Mouse (Mus musculus): Measurements from ENCODE around the gene Nlrc5.
"Not testable (repeated sequence)": the region's sequence is repeated elsewhere in the genome, so short reads cannot be mapped to it uniquely, and the experiment has no call there.

Gene Nlrc5

GRCm38 (mm10) chr8:94433981-94434466, at the start of gene Nlrc5:
Gene Nlrc5, plus strand, starts transcription at chr8:94434356.
- DNase-seq = peak; percentile 65

GRCm38 (mm10) chr8:94385506-94386213, 48.5 kb upstream of the Nlrc5 start:
- DNase-seq = no peak

- DNase-seq = peak; percentile 98
Measured at GRCm38 (mm10) chr8:94386214-94387026, 47.7 kb upstream of the Nlrc5 start, which contains the start of gene Herpud1. Gene Herpud1, plus strand, starts transcription at chr8:94386438.

GRCm38 (mm10) chr8:94387027-94387684, 47.0 kb upstream of the Nlrc5 start:
- peak; percentile 93 for DNase-seq

- no peak for DNase-seq
Measured at GRCm38 (mm10) chr8:94387785-94388184, 46.4 kb upstream of the Nlrc5 start.

GRCm38 (mm10) chr8:94389531-94389930, 44.6 kb upstream of the Nlrc5 start:
- no peak for DNase-seq

GRCm38 (mm10) chr8:94390429-94390828, 43.7 kb upstream of the Nlrc5 start:
- DNase-seq = no peak

- no peak for DNase-seq
Measured at GRCm38 (mm10) chr8:94390910-94391309, 43.2 kb upstream of the Nlrc5 start.

GRCm38 (mm10) chr8:94392147-94392546, 42.0 kb upstream of the Nlrc5 start:
- peak; percentile 73 for DNase-seq

GRCm38 (mm10) chr8:94392648-94393047, 41.5 kb upstream of the Nlrc5 start:
- no peak for DNase-seq

GRCm38 (mm10) chr8:94395851-94396540, 38.2 kb upstream of the Nlrc5 start:
- no peak for DNase-seq

GRCm38 (mm10) chr8:94396964-94397657, 37.0 kb upstream of the Nlrc5 start:
- peak; percentile 80 for DNase-seq

GRCm38 (mm10) chr8:94398587-94398986, 35.6 kb upstream of the Nlrc5 start:
- no peak for DNase-seq

- DNase-seq = no peak
Measured at GRCm38 (mm10) chr8:94399361-94399953, 34.7 kb upstream of the Nlrc5 start.

GRCm38 (mm10) chr8:94399957-94400356, 34.2 kb upstream of the Nlrc5 start:
- not testable (repeated sequence) for DNase-seq

GRCm38 (mm10) chr8:94408443-94409080, 25.6 kb upstream of the Nlrc5 start:
- DNase-seq = no peak

GRCm38 (mm10) chr8:94409523-94409922, 24.6 kb upstream of the Nlrc5 start:
- DNase-seq = no peak

- no peak for DNase-seq
Measured at GRCm38 (mm10) chr8:94412518-94412917, 21.6 kb upstream of the Nlrc5 start.

GRCm38 (mm10) chr8:94413509-94413908, 20.6 kb upstream of the Nlrc5 start:
- DNase-seq = no peak

- DNase-seq = no peak
Measured at GRCm38 (mm10) chr8:94415218-94415617, 18.9 kb upstream of the Nlrc5 start.

- DNase-seq = no peak
Measured at GRCm38 (mm10) chr8:94418017-94418416, 16.1 kb upstream of the Nlrc5 start.
